Mouse (Mus musculus) ZHBTc4 (cell line): ENCODE results near the gene Khdc3.
A peak's percentile ranks its signal among the peaks of the same experiment; 100 is the strongest.

ENCODE experiments used
- DNase-seq: peaks from one replicate; pipeline ENCODE4 v3.0.0-alpha.2; 2011; ENCODE audit warnings: low read depth, low spot score

Gene Khdc3

GRCm38 (mm10) chr9:73101536-73101935 lies at the start of gene Khdc3:
Gene Khdc3, plus strand, starts transcription at chr9:73101836.
- no peak for DNase-seq

DNA sequence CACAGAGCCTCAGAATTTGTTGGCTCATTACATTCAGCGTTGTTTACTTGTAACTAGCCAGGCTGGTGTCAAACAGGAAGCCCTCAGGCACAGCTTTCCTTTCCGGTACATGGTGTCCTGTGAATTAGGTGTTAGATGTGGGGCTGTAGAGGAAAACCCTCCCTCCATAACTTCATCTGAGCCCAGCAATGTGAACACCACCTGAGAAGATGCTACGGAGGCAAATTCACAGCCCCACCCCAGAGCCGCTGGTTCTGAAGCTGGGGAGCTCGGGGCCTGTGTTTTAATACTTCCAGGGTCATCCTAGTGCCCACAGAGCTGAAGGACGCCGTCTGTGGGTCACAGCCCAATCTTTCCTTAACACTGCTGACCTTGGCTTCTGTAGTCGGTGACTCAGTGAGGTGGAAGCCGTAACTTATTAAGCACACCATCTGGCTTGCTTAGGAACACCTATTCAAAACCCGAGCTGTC lies 46.2 kb upstream of the Khdc3 start:
- no peak for DNase-seq

DNA sequence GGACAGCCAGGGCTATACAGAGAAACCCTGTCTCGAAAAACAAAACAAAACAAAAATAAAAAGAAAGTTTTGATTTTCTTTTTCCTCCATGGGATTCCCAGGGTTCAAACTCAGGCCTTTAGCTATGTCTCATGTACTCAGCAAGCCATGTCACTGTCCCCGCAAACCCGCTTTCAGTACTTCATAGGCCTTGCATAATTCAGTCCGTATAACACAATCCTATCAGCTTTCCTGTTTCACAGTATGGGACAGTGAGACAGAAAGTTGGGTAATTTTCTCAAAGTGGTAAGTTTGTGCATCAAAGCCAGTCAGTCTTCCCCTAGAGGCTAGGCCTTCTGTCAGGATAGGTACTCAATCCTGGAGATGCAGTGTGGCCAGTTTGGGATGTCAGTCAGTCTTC lies 42.4 kb upstream of the Khdc3 start:
- no peak for DNase-seq

GRCm38 (mm10) chr9:73063621-73064290 lies 37.9 kb upstream of the Khdc3 start:
- no peak for DNase-seq

GRCm38 (mm10) chr9:73067086-73067485 lies 34.5 kb upstream of the Khdc3 start:
- DNase-seq: peak; percentile 57

GRCm38 (mm10) chr9:73068230-73068679 lies 33.4 kb upstream of the Khdc3 start:
- DNase-seq: no peak

DNA sequence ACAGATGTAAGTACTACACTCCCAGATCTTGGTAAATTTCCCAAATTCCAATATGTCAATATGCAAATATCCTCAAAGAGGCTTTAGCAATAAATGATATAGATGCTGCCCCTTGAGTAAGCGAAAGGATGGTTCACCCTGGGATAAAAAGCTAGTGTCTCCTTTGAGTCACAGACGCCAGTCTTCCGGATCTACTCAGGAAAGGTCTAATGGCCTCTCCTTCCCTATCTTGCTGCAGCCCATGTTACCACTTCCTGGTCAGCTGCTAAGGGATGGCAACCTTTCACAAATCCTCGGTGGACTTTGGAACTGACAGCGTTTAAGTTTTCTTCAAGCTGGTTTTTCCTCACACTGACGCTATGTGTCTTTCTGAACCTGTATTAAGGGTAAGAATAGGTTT lies 32.9 kb upstream of the Khdc3 start:
- no peak for DNase-seq

DNA sequence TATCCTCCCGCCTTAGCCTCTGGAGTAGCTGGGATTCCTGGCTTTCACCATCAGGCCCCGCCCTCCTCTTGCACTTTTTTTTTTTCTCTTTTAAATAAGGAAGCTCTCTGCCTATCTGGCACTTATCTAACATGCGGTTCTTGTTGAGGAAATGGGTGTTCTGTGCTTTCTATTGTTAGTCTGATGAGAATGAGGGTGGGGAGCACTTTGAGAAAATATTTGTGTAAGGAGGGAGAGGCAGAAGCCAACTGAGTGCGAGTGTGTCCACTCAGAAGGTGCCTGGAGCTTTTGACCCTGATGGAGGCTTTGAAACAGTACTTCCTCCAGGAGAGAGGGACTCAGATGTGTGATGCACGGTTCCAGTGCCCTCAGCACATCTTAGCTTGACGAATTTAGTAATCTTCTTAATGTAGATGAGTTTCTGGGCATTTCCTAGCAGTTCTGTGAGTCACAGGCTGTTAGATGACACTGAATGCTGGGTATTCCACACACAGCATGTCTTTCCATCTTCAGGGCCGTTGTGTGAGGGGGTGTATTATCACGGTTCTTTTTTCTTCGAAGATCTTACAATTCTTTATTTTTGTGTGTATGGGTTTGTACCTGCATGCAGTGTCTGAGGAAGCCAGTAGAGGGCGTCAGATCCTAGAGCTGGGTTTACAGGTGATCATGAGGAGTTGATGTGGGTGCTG lies 30.5 kb upstream of the Khdc3 start:
- peak; percentile 88 for DNase-seq

GRCm38 (mm10) chr9:73072426-73072825 lies 29.2 kb upstream of the Khdc3 start:
- DNase-seq: no peak

GRCm38 (mm10) chr9:73073169-73073568 lies 28.5 kb upstream of the Khdc3 start:
- no peak for DNase-seq

DNA sequence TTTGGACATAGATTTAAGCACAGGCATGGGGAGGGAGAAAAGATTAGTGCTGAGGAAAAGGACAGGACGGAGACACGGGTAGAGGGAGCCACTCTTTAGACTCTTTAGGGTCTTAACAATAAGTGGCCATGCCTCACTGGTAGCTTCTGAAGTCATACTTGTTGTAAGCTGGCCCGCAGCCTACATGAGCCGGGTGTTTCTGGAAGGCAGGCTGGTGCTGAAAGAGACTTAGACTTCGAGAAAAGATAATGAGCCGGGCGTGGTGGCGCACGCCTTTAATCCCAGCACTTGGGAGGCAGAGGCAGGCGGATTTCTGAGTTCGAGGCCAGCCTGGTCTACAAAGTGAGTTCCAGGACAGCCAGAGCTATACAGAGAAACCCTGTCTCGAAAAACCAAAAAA lies 22.3 kb upstream of the Khdc3 start:
- peak; percentile 61 for DNase-seq

- DNase-seq: peak; percentile 93
Measured at GRCm38 (mm10) chr9:73079801-73080325, 21.8 kb upstream of the Khdc3 start.

- DNase-seq: no peak
Measured at GRCm38 (mm10) chr9:73082291-73083000, 19.2 kb upstream of the Khdc3 start.

GRCm38 (mm10) chr9:73083956-73084355 lies 17.7 kb upstream of the Khdc3 start:
- DNase-seq: no peak

DNA sequence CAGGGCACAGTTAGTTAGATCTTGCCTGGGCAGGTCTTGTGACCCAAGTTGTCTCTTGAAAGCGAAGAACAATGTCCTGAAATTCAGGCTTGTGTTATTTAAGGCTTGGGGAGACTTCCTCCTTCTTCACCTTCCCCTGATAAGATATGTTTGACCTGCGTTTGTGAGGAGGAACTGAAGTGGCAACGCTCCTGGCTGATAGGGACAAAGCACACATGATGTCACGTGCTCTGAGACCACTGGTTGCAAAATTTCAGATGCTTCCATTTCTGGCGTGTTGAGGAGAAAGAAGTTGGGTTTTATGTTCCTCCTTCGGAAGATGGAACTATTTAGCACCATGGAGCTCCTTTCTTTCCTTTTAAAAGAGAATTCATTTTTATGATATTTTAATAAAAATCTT lies 15.8 kb upstream of the Khdc3 start:
- no peak for DNase-seq

DNA sequence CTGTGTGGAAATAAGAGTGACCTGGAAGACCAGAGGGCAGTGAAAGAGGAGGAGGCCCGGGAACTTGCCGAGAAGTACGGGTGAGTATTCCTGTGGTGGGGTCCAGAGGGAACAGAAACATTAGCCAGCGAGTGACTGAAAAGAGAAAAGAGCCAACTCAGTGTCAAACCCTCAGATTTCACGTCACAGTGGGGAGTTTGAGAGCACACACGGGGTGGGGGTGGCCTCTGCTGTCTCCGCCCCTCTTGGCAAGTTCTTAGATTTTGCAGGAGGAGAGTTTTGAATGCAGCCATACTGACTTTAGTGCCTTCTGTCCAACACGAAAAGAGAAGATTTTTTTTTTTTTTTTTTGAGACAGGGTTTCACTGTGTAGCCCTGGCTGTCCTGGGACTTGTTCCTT lies 14.5 kb upstream of the Khdc3 start:
- DNase-seq: no peak

- no peak for DNase-seq
Measured at GRCm38 (mm10) chr9:73087581-73087980, 14.1 kb upstream of the Khdc3 start.

GRCm38 (mm10) chr9:73089222-73089920 lies 12.3 kb upstream of the Khdc3 start:
- DNase-seq: no peak

GRCm38 (mm10) chr9:73090121-73090520 lies 11.5 kb upstream of the Khdc3 start:
- DNase-seq: no peak

DNA sequence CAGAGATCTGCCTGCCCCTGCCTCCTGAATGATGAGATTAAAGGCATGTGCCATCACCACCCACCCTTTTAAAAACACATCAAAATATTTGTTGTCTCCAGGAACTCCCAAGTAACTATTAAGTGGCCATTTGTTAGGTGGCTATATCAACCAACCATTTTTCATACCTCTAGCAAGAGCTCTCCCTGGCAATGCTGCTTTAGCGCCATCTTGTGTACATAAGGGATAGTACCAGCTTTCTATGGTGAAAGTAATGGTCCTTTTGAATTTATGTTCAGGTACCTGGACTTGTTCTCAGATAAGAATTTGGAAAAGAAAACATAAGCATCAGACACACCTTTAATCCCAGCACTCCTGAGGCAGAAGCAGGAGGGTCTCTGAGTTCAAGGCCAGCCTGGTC lies 9.9 kb upstream of the Khdc3 start:
- DNase-seq: peak; percentile 72

DNA sequence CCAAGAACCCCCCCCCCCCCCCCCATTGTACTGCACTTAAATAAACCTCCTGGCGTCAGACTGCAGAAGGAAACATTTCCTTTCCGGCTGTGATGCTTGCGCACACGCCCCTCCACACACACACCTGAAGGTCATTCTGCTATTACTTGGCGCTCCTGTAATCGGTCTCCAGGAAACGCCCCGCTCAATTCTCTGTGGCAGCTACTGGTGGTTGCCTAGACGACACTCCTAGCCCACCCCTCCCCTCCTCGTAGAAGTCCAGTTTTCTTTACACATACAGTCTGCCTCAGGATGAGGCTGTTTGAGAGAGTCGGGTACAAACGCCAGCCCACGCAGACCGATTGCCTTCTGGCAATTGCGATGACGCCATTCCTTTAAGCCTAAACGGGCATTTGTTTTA lies 7.1 kb upstream of the Khdc3 start:
- peak; percentile 95 for DNase-seq

DNA sequence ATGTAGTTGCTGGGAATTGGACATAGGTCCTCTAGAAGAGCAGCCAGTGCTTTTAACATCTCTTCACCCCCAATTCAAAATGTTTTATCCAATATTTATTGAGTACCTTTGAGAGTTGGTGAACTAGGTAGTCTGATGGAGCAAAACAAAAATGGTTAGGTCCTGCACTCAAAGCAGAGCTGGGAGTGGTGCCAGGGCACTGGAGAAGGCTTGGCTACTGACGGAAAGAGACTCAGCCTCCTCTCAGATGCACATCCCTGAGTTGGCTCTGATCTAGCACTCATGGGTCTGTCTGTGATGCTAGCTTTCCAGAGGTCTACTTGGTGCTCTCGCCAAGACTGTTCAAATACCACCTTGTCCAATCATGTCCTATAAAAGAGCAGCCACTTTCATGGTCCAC lies 3.7 kb upstream of the Khdc3 start:
- no peak for DNase-seq
